Mouse (Mus musculus) cerebellum, postnatal 14 days (tissue): Measurements from ENCODE around the gene Anapc2.

Experiments used
- DNase-seq, 2 experiments: peaks; one replicate each; pipeline ENCODE4 v3.0.0; 2021; ENCODE audit warnings: mixed read lengths in 2 of 2

Anapc2 gene

GRCm38 (mm10) chr2:25273010-25273409, 732 bp downstream of the Anapc2 start:
- no peak for DNase-seq

GRCm38 (mm10) chr2:25278928-25279882, 6.9 kb downstream of the Anapc2 start:
- DNase-seq = peak; percentile 93 to 97

- no peak for DNase-seq
Measured at GRCm38 (mm10) chr2:25285551-25285950, 13.3 kb downstream of the Anapc2 start.

GRCm38 (mm10) chr2:25286314-25286713, 14.0 kb downstream of the Anapc2 start:
- DNase-seq = peak; percentile 45 to 52

GRCm38 (mm10) chr2:25286837-25287636, 14.8 kb downstream of the Anapc2 start:
- DNase-seq = peak; percentile 69 to 74

GRCm38 (mm10) chr2:25287927-25288649, 15.8 kb downstream of the Anapc2 start, which contains the start of gene Tmem210:
Tmem210 (plus strand) TSS chr2:25288145.
- peak; percentile 54 to 55 for DNase-seq

- peak in 1 of 2 experiments; percentile 47 for DNase-seq
Measured at GRCm38 (mm10) chr2:25288734-25289345, 16.6 kb downstream of the Anapc2 start.

- DNase-seq = peak; percentile 87
Measured at GRCm38 (mm10) chr2:25289651-25290050, 17.4 kb downstream of the Anapc2 start, which contains the start of gene Lrrc26. Lrrc26 (plus strand) TSS chr2:25289915.

GRCm38 (mm10) chr2:25290101-25290815, 18.0 kb downstream of the Anapc2 start:
- peak; percentile 77 to 84 for DNase-seq

GRCm38 (mm10) chr2:25290816-25291130, 18.5 kb downstream of the Anapc2 start:
- DNase-seq = peak in 1 of 2 experiments; percentile 85

GRCm38 (mm10) chr2:25291184-25292053, 19.1 kb downstream of the Anapc2 start:
- DNase-seq = peak in 1 of 2 experiments; percentile 52

- no peak for DNase-seq
Measured at GRCm38 (mm10) chr2:25292054-25292544, 19.8 kb downstream of the Anapc2 start.

- peak; percentile 91 to 96 for DNase-seq
Measured at GRCm38 (mm10) chr2:25292856-25293255, 20.6 kb downstream of the Anapc2 start.

- DNase-seq = no peak
Measured at GRCm38 (mm10) chr2:25293706-25294105, 21.4 kb downstream of the Anapc2 start.

GRCm38 (mm10) chr2:25297093-25297492, 24.8 kb downstream of the Anapc2 start:
- peak; percentile 46 to 57 for DNase-seq

- DNase-seq = peak; percentile 55 to 68
Measured at GRCm38 (mm10) chr2:25298046-25298445, 25.8 kb downstream of the Anapc2 start.

- DNase-seq = peak in 1 of 2 experiments; percentile 50
Measured at GRCm38 (mm10) chr2:25303452-25303851, 31.2 kb downstream of the Anapc2 start.

- DNase-seq = peak; percentile 77 to 82
Measured at GRCm38 (mm10) chr2:25303931-25304656, 31.8 kb downstream of the Anapc2 start.
